Mouse (Mus musculus): Measurements from ENCODE around the gene Ccdc36. TPM values are rescaled to one million over a fixed set of nuclear protein-coding genes. Genes with fewer than 3 reads are reported as not detected.

Ccdc36 gene
- polyA plus RNA-seq, 1 experiment from 2014 or later, result 1.0 TPM

- Histone ChIP-seq H3K4me3 (no peak overlapping the region), H3K27me3 (no peaks in the 10 kb centered on the region), H3K4me1 (peaks cover 25% of the 10 kb centered on the region), H3K9me3 (no peaks in the 10 kb centered on the region), H3K4me2 (replicated peaks) (no peak overlapping the region), H3K36me3 (no peaks in the 10 kb centered on the region), H3K9ac (replicated peaks) (no peak overlapping the region), H3K27ac (replicated peaks) (no peak overlapping the region)
- 81% methylated on average over 12 of the region's 12 CpGs for WGBS
- ATAC-seq (replicated peaks), result no peak
Measured at GRCm38 (mm10) chr9:108455747-108456571, 27.7 kb upstream of the Ccdc36 start.

- peaks cover 37% of the 10 kb centered on the region for H3K4me1 ChIP-seq
- WGBS, result 86% methylated on average over 6 of the region's 6 CpGs
- H3K9me3 ChIP-seq, result no peaks in the 10 kb centered on the region
- no peak overlapping the region for H3K27ac ChIP-seq (replicated peaks)
- H3K4me2 ChIP-seq (replicated peaks), result no peak overlapping the region
- no peak overlapping the region for H3K9ac ChIP-seq (replicated peaks)
- no peak for ATAC-seq (replicated peaks)
- H3K36me3 ChIP-seq, result no peaks in the 10 kb centered on the region
- no peak overlapping the region for H3K4me3 ChIP-seq
- H3K27me3 ChIP-seq, result no peaks in the 10 kb centered on the region
Measured at GRCm38 (mm10) chr9:108454429-108454828, 26.1 kb upstream of the Ccdc36 start.

DNA sequence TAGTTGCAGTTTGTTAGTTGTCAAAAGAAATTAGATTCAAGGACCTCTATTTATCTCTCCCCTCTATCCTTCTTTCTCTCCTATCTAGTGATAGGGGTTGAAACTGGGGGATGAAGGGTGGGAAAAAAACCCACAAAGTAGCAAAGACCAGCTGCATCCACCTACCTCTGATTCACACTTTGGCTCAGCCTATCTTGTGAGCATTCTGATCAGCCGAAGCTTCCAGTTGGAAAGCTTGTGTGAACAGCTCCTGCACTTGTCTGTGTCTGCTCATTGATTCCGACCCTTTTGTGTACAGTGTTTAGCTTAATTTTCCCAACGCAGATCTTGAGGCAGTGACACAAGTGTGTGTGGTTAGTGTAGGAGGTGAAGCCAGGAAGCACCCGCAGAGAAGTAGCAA, 25.2 kb upstream of the Ccdc36 start:
- Histone ChIP-seq H3K4me3 (peak overlapping the region; percentile 51), H3K9ac (replicated peaks) (peak overlapping the region; percentile 60), H3K27ac (replicated peaks) (peak overlapping the region; percentile 83), H3K4me2 (replicated peaks) (peak overlapping the region; percentile 72), H3K36me3 (peaks cover 4% of the 10 kb centered on the region; the same call in 1 of the 2 replicates), H3K4me1 (peaks cover 46% of the 10 kb centered on the region), H3K9me3 (no peaks in the 10 kb centered on the region), H3K27me3 (no peaks in the 10 kb centered on the region)
- 72% methylated on average over 4 of the region's 4 CpGs for WGBS
- ATAC-seq (replicated peaks), result no peak

GRCm38 (mm10) chr9:108452911-108453310, 24.6 kb upstream of the Ccdc36 start:
- Histone ChIP-seq H3K27ac (replicated peaks) (peak overlapping the region; percentile 83), H3K4me1 (peaks cover 46% of the 10 kb centered on the region), H3K9me3 (no peaks in the 10 kb centered on the region), H3K9ac (replicated peaks) (peak overlapping the region; percentile 60), H3K4me2 (replicated peaks) (peak overlapping the region; percentile 72), H3K36me3 (peaks cover 9% of the 10 kb centered on the region; the same call in 1 of the 2 replicates), H3K27me3 (no peaks in the 10 kb centered on the region), H3K4me3 (peak overlapping the region; percentile 51)
- ATAC-seq (replicated peaks), result peak; percentile 17; the same call in 1 of the 2 replicates
- 42% methylated on average over 6 of the region's 6 CpGs for WGBS

GRCm38 (mm10) chr9:108452291-108452906, 24.1 kb upstream of the Ccdc36 start:
- Histone ChIP-seq H3K36me3 (peaks cover 11% of the 10 kb centered on the region; the same call in 1 of the 2 replicates), H3K4me3 (peak overlapping the region; percentile 51), H3K9me3 (no peaks in the 10 kb centered on the region), H3K27ac (replicated peaks) (peak overlapping the region; percentile 83), H3K4me2 (replicated peaks) (peak overlapping the region; percentile 72), H3K27me3 (no peaks in the 10 kb centered on the region), H3K9ac (replicated peaks) (peak overlapping the region; percentile 60), H3K4me1 (peaks cover 46% of the 10 kb centered on the region)
- ATAC-seq (replicated peaks), result peak; percentile 87
- WGBS, result under 1% methylated on average over 40 of the region's 40 CpGs

DNA sequence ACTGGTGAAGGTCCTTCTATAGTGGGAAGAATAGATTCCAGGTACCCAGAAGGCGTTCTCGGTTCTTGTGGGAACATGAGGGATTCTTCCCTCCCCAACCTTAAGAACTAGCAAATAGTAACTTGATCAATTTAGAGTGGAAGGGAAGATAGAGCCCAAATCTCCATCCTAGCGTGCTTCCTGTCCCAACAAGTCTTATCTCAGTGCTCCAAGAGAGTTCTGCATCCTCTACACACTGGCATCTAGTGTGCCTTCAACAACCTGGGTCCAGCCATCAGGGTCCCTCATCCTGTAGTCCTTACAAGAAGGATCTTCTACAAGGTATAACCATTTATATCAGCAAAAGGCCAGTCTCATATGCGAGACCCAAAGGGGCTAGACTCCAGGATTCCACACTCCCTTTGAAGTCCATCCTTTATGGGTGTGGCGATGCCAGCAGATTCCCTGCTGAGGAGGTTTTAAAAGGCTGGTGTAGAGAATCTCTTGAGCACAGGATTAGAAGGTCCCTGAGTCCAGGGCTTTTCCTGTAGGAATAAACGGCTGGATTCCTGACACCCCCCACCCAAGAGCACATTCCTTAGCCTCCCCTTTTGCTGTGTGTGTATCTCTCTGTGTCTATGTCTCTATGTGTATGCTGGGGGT, 23.4 kb upstream of the Ccdc36 start:
- Histone ChIP-seq H3K9ac (replicated peaks) (peak overlapping the region; percentile 60), H3K36me3 (peaks cover 11% of the 10 kb centered on the region; the same call in 1 of the 2 replicates), H3K4me3 (peak overlapping the region; percentile 51), H3K4me2 (replicated peaks) (peak overlapping the region; percentile 72), H3K9me3 (no peaks in the 10 kb centered on the region), H3K27ac (replicated peaks) (peak overlapping the region; percentile 83), H3K27me3 (no peaks in the 10 kb centered on the region), H3K4me1 (peaks cover 46% of the 10 kb centered on the region)
- no peak for ATAC-seq (replicated peaks)
- WGBS, result 52% methylated on average over 6 of the region's 6 CpGs

- Histone ChIP-seq H3K4me1 (peaks cover 46% of the 10 kb centered on the region), H3K4me3 (peak overlapping the region; percentile 51), H3K27me3 (no peaks in the 10 kb centered on the region), H3K9ac (replicated peaks) (0 out of 2 replicates have a peak overlapping the region, but pooled peaks have one; percentile 20), H3K36me3 (peaks cover 11% of the 10 kb centered on the region; the same call in 1 of the 2 replicates), H3K27ac (replicated peaks) (peak overlapping the region; percentile 83), H3K4me2 (replicated peaks) (peak overlapping the region; percentile 72), H3K9me3 (no peaks in the 10 kb centered on the region)
- ATAC-seq (replicated peaks), result no peak
- 72% methylated on average over 6 of the region's 6 CpGs for WGBS
Measured at GRCm38 (mm10) chr9:108451170-108451493, 22.8 kb upstream of the Ccdc36 start.

- no peaks in the 10 kb centered on the region for H3K9me3 ChIP-seq
- ATAC-seq (replicated peaks), result peak; percentile 34
- H3K27me3 ChIP-seq, result no peaks in the 10 kb centered on the region
- peak overlapping the region; percentile 83 for H3K27ac ChIP-seq (replicated peaks)
- WGBS, result 37% methylated on average over 21 of the region's 21 CpGs
- peak overlapping the region; percentile 51 for H3K4me3 ChIP-seq
- peaks cover 46% of the 10 kb centered on the region for H3K4me1 ChIP-seq
- H3K4me2 ChIP-seq (replicated peaks), result peak overlapping the region; percentile 72
- H3K36me3 ChIP-seq, result peaks cover 11% of the 10 kb centered on the region; the same call in 1 of the 2 replicates
- H3K9ac ChIP-seq (replicated peaks), result peak overlapping the region; percentile 20; the same call in 1 of the 2 replicates
Measured at GRCm38 (mm10) chr9:108450292-108451169, 22.2 kb upstream of the Ccdc36 start.

- peak; percentile 54 for ATAC-seq (replicated peaks)
- Histone ChIP-seq H3K27ac (replicated peaks) (peak overlapping the region; percentile 83), H3K9ac (replicated peaks) (peak overlapping the region; percentile 20), H3K4me1 (peaks cover 46% of the 10 kb centered on the region), H3K36me3 (peaks cover 11% of the 10 kb centered on the region; the same call in 1 of the 2 replicates), H3K27me3 (no peaks in the 10 kb centered on the region), H3K9me3 (no peaks in the 10 kb centered on the region), H3K4me2 (replicated peaks) (peak overlapping the region; percentile 72), H3K4me3 (peak overlapping the region; percentile 51)
- 8% methylated on average over 4 of the region's 4 CpGs for WGBS
Measured at GRCm38 (mm10) chr9:108449860-108450259, 21.6 kb upstream of the Ccdc36 start.

DNA sequence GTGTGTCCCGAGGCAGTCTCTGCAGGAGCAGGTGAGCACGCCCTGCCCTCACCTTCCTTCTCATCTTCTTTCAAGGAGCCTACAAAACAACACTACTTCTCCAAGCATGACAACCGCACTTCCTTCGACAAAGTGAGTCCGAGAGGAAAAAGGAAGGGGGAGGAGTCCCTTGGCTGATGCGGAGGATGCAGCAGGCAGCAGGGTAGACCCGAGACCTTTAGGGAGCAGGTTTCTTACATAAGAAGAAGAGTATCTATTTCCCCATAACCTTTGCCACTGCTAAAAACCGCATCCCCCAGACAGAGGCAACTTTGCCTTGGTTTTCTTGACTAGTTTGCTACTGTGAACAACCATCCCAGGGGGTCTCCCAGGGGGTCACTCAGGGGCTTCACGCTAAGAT, 16.8 kb upstream of the Ccdc36 start:
- Histone ChIP-seq H3K9me3 (no peaks in the 10 kb centered on the region), H3K4me2 (replicated peaks) (no peak overlapping the region), H3K27me3 (no peaks in the 10 kb centered on the region), H3K36me3 (peaks cover 11% of the 10 kb centered on the region; the same call in 1 of the 2 replicates), H3K4me1 (peaks cover 26% of the 10 kb centered on the region), H3K27ac (replicated peaks) (no peak overlapping the region), H3K9ac (replicated peaks) (no peak overlapping the region), H3K4me3 (no peak overlapping the region)
- 80% methylated on average over 9 of the region's 9 CpGs for WGBS
- ATAC-seq (replicated peaks), result no peak

DNA sequence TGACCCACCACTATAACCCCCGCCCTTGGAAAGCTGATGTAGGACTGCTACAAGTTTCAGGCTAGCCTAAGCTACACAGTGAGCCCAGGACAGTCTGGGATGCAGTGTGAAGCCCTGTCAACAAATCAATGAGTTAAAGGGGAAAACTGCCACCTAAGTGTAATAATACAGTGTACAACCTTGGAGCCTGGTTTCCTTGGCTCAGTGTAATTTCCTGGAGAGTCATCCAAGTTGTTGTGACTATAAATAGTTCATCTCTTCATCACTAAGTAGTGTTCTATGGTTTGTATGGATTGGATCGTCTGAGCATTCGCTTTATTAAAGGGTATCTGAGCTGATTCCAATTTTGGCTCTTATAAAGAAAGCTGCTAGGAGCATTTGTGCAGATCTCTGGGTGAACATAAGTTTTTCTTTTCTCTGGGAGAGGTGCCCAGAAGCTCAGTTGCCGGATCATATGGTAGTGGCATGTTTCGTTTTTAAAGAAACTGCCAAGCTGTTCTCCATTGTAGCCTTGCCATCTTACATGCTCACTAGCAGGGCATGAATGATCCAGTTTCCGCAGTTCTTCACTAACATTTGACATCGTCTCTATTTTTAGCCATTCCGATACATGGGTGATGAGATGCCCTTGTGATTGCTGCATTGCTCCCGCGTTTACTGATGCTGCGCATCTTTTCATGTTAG, 13.1 kb upstream of the Ccdc36 start:
- ATAC-seq (replicated peaks), result peak; percentile 80
- Histone ChIP-seq H3K9me3 (no peaks in the 10 kb centered on the region), H3K4me2 (replicated peaks) (no peak overlapping the region), H3K9ac (replicated peaks) (no peak overlapping the region), H3K27ac (replicated peaks) (peak overlapping the region; percentile 60), H3K27me3 (no peaks in the 10 kb centered on the region), H3K4me1 (peaks cover 21% of the 10 kb centered on the region), H3K4me3 (no peak overlapping the region), H3K36me3 (no peaks in the 10 kb centered on the region)
- 69% methylated on average over 11 of the region's 11 CpGs for WGBS

Data from forebrain, embryonic 15.5 days (tissue).